Mouse (Mus musculus) cerebellum, adult 2 months (tissue): ENCODE results near the gene Tm9sf2. TPM values are rescaled to one million over a fixed set of nuclear protein-coding genes. Genes with fewer than 3 reads are reported as not detected.

Source experiments
- DNase-seq, 2 experiments: peaks; one replicate each; pipeline ENCODE4 v3.0.0; 2021
- H3K27ac ChIP-seq: fragments of 200-500 bp; 2 replicates; pipeline ENCODE4 v1.5.1; 2012; ENCODE audit warnings: low read length, control low read depth, inconsistent platforms; ENCODE audit not compliant: insufficient read depth
- H3K27me3 ChIP-seq: fragments of 200-500 bp; 2 replicates; pipeline ENCODE4 v1.6.1; 2012; ENCODE audit warnings: inconsistent platforms, mild to moderate bottlenecking, low read length, moderate library complexity; ENCODE audit not compliant: control insufficient read depth, insufficient read depth
- H3K4me1 ChIP-seq: fragments of 200-500 bp; 2 replicates; pipeline ENCODE4 v1.6.1; 2011; ENCODE audit warnings: low read length; ENCODE audit not compliant: control insufficient read depth, insufficient read depth
- H3K4me3 ChIP-seq: fragments of 200-500 bp; replicated peaks from 2 replicates; pipeline ENCODE3; 2011; ENCODE audit warnings: mild to moderate bottlenecking, low read depth, low read length, control low read depth; ENCODE audit not compliant: insufficient read depth
- CTCF ChIP-seq: fragments of 200-500 bp; IDR thresholded peaks from 2 replicates; pipeline ENCODE4 v1.5.1; 2011; ENCODE audit warnings: low read depth, mild to moderate bottlenecking, control low read depth, low read length, moderate library complexity, borderline replicate concordance; ENCODE audit not compliant: insufficient read depth
- POLR2A ChIP-seq: fragments of 200-500 bp; IDR thresholded peaks from 2 replicates; pipeline ENCODE4 v1.6.1; 2011; ENCODE audit warnings: low read length, control low read depth, borderline replicate concordance; ENCODE audit not compliant: insufficient read depth
- WGBS: fragments of 180-500 bp; shearing (Covaris S2); methylation state at CpG from one replicate; pipeline ENCODE4 v1.1.7; 2018; 5-methylcytosine and 5-hydroxymethylcytosine counted together
- polyA plus RNA-seq: library from polyadenylated mRNA; depleted of rRNA; stranded (reverse); fragments of >200 nt; gene quantifications from 2 replicates; pipeline ENCODE4 v1.2.3, GENCODE M21; 2012

The Tm9sf2 gene
- polyA plus RNA-seq, 1 experiment, result 81.4 TPM

- Histone ChIP-seq H3K27me3 (no peaks in the 10 kb centered on the region), H3K27ac (no peak overlapping the region), H3K4me3 (no peak overlapping the region), H3K4me1 (no peaks in the 10 kb centered on the region)
- no peak for DNase-seq
- TF ChIP-seq CTCF, result no peak
- WGBS, result 42% methylated on average over 11 of the region's 11 CpGs
Observed at GRCm38 (mm10) chr14:122068801-122069695, 37.8 kb upstream of the Tm9sf2 start.

GRCm38 (mm10) chr14:122069948-122070347, 36.9 kb upstream of the Tm9sf2 start:
- no peak for DNase-seq
- WGBS, result 74% methylated on average over 3 of the region's 3 CpGs
- Histone ChIP-seq H3K4me1 (no peaks in the 10 kb centered on the region), H3K27ac (no peak overlapping the region), H3K4me3 (no peak overlapping the region), H3K27me3 (no peaks in the 10 kb centered on the region)
- TF ChIP-seq POLR2A (no peak), CTCF (no peak)

DNA sequence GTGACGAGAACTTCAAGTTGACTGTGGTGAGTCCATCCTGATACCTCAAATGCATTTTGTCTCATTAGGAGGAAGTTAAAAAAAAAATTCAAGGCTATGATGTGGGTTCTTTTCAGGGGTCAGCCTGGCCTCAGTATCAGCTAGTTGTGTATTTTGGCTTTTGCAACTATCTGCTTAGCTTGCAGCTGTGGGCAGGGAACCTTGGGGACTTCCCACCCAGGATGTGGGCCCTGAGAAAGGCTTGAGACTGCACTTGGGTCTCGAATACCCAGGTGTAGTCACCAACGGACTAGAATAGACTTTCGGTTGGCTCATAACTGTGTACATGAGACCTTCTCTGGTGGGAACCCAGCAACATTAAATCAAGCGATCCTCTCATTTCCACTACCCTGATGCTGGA, 33.4 kb upstream of the Tm9sf2 start:
- Histone ChIP-seq H3K27me3 (no peaks in the 10 kb centered on the region), H3K4me1 (no peaks in the 10 kb centered on the region), H3K27ac (no peak overlapping the region), H3K4me3 (no peak overlapping the region)
- DNase-seq, result no peak
- 88% methylated on average over 5 of the region's 5 CpGs for WGBS
- no peak for TF ChIP-seq POLR2A
- TF ChIP-seq CTCF, result no peak

DNA sequence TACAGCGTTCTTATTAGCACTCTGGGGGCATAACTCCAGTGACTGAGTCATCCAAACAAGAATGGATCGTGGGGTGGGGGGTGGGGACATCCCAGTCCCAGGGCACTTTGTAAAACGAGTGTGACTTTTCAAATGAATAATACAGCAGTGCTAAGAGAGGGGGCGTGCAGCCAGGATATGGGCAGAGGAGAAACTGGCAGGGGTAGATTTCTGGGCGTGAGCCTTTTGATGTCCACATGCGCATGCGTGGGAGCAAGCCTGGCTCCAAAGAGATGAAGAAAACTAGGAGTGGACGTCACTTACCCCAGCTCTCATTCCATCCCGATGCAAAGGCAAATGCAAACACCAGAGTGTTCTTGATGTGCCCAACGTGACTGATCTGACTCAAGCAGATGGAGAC, 32.5 kb upstream of the Tm9sf2 start:
- H3K27ac ChIP-seq, result no peak overlapping the region
- H3K4me1 ChIP-seq, result no peaks in the 10 kb centered on the region
- H3K27me3 ChIP-seq, result no peaks in the 10 kb centered on the region
- 58% methylated on average over 10 of the region's 10 CpGs for WGBS
- DNase-seq, result peak in 1 of 2 experiments; percentile 10
- no peak overlapping the region for H3K4me3 ChIP-seq
- TF ChIP-seq CTCF, result no peak
- no peak for TF ChIP-seq POLR2A

- WGBS, result 83% methylated on average over 21 of the region's 21 CpGs
- Histone ChIP-seq H3K27me3 (no peaks in the 10 kb centered on the region), H3K27ac (no peak overlapping the region), H3K4me3 (no peak overlapping the region), H3K4me1 (no peaks in the 10 kb centered on the region)
- DNase-seq, result no peak
- TF ChIP-seq POLR2A, result no peak
- TF ChIP-seq CTCF, result no peak
Observed at GRCm38 (mm10) chr14:122075485-122076200, 31.2 kb upstream of the Tm9sf2 start.

DNA sequence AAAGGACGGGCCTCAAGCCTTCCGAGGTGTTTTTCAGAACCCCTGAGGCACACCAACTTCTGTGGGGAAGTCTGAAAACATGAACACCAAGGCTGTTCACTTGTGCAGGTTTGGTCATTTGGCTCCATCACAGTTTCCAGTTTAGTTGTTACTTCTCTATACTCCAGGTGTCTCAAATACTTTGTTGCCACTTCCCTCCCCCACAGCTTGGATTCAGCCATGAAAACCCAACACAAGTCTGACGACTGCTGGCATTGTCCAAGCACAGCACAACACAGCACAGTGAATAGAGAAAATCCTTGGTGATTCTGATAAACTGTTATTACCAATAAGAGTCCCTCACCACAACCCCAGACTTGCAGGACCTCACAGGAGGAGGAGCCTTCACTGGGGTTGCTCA, 29.8 kb upstream of the Tm9sf2 start:
- Histone ChIP-seq H3K27me3 (no peaks in the 10 kb centered on the region), H3K27ac (no peak overlapping the region), H3K4me3 (no peak overlapping the region), H3K4me1 (no peaks in the 10 kb centered on the region)
- WGBS, result 80% methylated on average over 3 of the region's 3 CpGs
- TF ChIP-seq POLR2A (no peak), CTCF (no peak)
- DNase-seq, result no peak

DNA sequence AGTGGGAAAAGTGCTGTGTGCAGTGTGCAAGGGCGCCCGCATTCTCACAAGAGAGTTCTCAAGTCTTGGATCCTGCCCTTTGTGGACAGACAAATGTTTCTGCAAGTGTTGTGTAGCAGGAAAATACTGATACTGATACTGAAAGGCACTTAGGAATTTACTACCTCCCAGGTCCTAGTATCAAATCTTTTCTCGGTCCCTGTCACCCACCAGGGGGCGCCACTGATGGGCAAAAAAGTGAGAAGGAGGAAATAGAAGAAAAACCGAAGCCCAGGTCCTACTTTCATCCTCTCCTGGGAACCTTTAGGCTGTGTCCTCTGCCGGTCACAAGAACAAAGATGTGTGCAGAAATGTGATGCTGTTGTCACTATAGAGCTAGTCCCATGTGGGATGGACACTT, 27.4 kb upstream of the Tm9sf2 start:
- TF ChIP-seq POLR2A, result no peak
- TF ChIP-seq CTCF, result peak; percentile 53; the same call in 1 of the 2 replicates
- no peak overlapping the region for H3K4me3 ChIP-seq
- H3K4me1 ChIP-seq, result no peaks in the 10 kb centered on the region
- no peak overlapping the region for H3K27ac ChIP-seq
- WGBS, result 46% methylated on average over 6 of the region's 6 CpGs
- peak; percentile 18 to 48 for DNase-seq
- H3K27me3 ChIP-seq, result no peaks in the 10 kb centered on the region

DNA sequence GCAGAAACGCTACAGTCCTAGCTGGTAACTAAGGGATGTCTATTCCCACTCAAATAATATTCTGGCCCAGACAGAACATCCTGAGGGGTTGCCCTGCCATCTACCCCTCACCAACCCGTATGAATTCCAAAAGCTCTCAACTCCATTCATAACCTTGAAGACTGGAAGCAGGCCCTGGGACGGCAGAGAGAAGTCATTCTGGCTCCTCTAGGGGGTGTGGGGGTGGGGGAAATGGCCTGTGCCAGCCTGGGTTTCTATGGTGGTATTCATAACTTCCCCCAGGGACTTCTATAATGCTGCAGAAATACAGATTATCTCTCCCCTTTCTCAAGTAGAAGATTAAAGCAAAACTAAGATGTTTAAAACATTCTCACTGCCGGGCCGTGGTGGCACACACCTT, 26.9 kb upstream of the Tm9sf2 start:
- DNase-seq, result no peak
- Histone ChIP-seq H3K27me3 (no peaks in the 10 kb centered on the region), H3K4me1 (no peaks in the 10 kb centered on the region), H3K27ac (no peak overlapping the region), H3K4me3 (no peak overlapping the region)
- TF ChIP-seq POLR2A (no peak), CTCF (no peak)
- 67% methylated on average over 5 of the region's 5 CpGs for WGBS
